Mouse (Mus musculus): ENCODE results near the gene Rc3h2. TPM values are rescaled to one million over a fixed set of nuclear protein-coding genes. Genes with fewer than 3 reads are reported as not detected.

The Rc3h2 gene
- polyA plus RNA-seq (2012; rRNA removed) = 2.7 and 3.4 TPM in 2 replicates

DNA sequence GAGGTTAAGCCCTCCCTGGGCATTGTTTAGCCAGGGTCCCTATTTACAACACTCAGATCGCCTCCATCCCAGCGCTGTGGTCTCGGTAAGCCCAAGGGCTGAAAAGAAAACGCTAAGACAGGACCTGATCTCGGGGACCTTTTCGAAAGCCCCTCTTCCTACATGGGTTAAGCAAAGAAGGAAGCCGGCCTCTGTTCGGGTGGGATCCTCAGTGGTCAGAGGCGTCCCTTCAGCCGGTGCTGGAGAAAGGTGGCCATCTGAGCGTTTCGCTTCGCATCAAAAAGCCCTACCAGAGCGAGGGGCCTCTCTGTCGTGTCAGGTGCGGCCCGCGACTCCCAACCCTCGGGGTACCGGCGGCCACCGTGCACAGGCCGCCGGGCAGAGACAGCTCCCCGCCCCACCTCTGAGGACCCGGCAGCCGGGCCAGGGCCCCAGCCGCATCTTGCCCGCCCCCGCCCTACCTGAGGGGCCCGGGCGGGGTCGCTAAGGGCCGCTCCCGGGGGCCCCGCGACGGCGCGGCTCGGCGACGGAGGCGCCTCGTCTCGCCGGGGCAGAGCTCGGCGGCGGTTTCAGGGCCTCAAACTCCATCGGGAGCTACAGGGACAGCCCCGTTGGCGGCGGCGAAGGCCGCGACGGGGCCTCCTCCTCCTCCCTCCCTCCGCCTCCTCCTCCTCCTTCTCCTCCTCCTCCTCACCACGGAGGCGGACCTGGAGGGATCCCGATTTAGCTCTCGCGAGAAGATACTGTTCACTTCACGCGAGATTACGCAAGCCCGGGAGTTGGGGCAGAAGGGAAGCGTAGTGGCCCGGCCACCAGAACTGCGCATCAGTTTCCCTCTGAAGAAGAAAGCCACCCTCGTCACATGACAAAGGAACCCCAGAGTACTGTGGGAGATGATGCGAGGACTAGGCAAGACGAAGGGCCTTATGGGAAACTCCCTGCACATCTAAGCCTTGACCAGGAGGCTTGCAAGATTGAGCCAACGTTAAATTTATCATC is at the start of gene Rc3h2:
TSS of gene Rc3h2 (minus strand) at position 598 of the 999 bp plus-strand sequence.

GRCm38 (mm10) chr2:37442611-37443591 is 20.2 kb upstream of the Rc3h2 start, which contains the start of the genes Zbtb26, Zbtb6 and Rabgap1:
TSS of gene Zbtb26 (minus strand) at chr2:37443135.
TSS of gene Zbtb6 (minus strand) at chr2:37443171.
TSS of gene Rabgap1 (plus strand) at chr2:37443279.

GRCm38 (mm10) chr2:37358633-37359540 is 63.8 kb downstream of the Rc3h2 start, which contains the start of gene Pdcl:
TSS of gene Pdcl (minus strand) at chr2:37359332.

GRCm38 (mm10) chr2:37326215-37326614 is 96.5 kb downstream of the Rc3h2 start, which contains the start of gene Olfr368:
TSS of gene Olfr368 (plus strand) at chr2:37326515.

Other genes with a start within 250 kb of the Rc3h2 start
- gene Olfr365, start 234.7 kb downstream of the Rc3h2 start, polyA plus RNA-seq (2012; rRNA removed) = not detected in 2 replicates
- gene Olfr366, start 211.3 kb downstream of the Rc3h2 start, polyA plus RNA-seq (2012; rRNA removed) = not detected in 2 replicates
- not detected in 2 replicates for gene Olfr368, start 96.4 kb downstream of the Rc3h2 start, polyA plus RNA-seq (2012; rRNA removed)
- 5.3 and 5.4 TPM in 2 replicates for gene Pdcl, start 63.6 kb downstream of the Rc3h2 start, polyA plus RNA-seq (2012; rRNA removed)
- gene Zbtb26, start 20.2 kb upstream of the Rc3h2 start, polyA plus RNA-seq (2012; rRNA removed) = 0.47 and 0.98 TPM in 2 replicates
- 1.2 and 1.5 TPM in 2 replicates for gene Zbtb6, start 20.3 kb upstream of the Rc3h2 start, polyA plus RNA-seq (2012; rRNA removed)
- gene Rabgap1, start 20.4 kb upstream of the Rc3h2 start, polyA plus RNA-seq (2012; rRNA removed) = 3.6 and 4.2 TPM in 2 replicates
- gene Gpr21, start 93.4 kb upstream of the Rc3h2 start, polyA plus RNA-seq (2012; rRNA removed) = 0.09 TPM in 2 replicates